Mouse (Mus musculus) liver, embryonic 14.5 days (tissue): ENCODE results near the gene Srgap2.

Experiments used
- CTCF ChIP-seq: IDR thresholded peaks from 2 replicates; pipeline ENCODE4 v1.5.1; 2016; ENCODE audit warnings: antibody characterized with exemption, low read depth, control low read depth
- EP300 ChIP-seq: IDR thresholded peaks from 2 replicates; pipeline ENCODE4 v1.6.1; 2016; ENCODE audit warnings: antibody characterized with exemption, low read depth

- TF ChIP-seq CTCF (no peak), EP300 (no peak)
These were observed 240.3 kb downstream of the Srgap2 start for GRCm38 (mm10) chr1:131286803-131287202.
